Mouse (Mus musculus) megakaryocyte, embryonic 14.5 days (primary cell): ENCODE data around the gene Tstd1. TPM values are rescaled to one million over a fixed set of nuclear protein-coding genes. Genes with fewer than 3 reads are reported as not detected.

ENCODE experiments used
- H3K27me3 ChIP-seq: replicated peaks from 2 replicates; pipeline ENCODE3; 2012; ENCODE audit warnings: inconsistent platforms
- H3K36me3 ChIP-seq: replicated peaks from 2 replicates; pipeline ENCODE3; 2012; ENCODE audit warnings: low read length, inconsistent platforms, mixed read lengths
- H3K4me1 ChIP-seq: 2 replicates; pipeline ENCODE4 v1.6.1; 2012; ENCODE audit warnings: inconsistent platforms
- H3K4me3 ChIP-seq: replicated peaks from 2 replicates; pipeline ENCODE3; 2012; ENCODE audit warnings: moderate library complexity, mild to moderate bottlenecking, inconsistent platforms
- H3K9me3 ChIP-seq: 2 replicates; pipeline ENCODE4 v1.6.1; 2012; ENCODE audit warnings: inconsistent platforms
- FLI1 ChIP-seq: IDR thresholded peaks from 2 replicates; pipeline ENCODE4 v1.6.1; 2012; ENCODE audit warnings: low read length, inconsistent platforms, mixed read lengths
- GATA1 ChIP-seq: IDR thresholded peaks from 3 replicates; pipeline ENCODE4 v1.6.1; 2012; ENCODE audit warnings: mixed read lengths, low read length, inconsistent platforms, borderline replicate concordance
- polyA plus RNA-seq: library from polyadenylated mRNA; stranded (reverse); fragments of >175 nt; gene quantifications from 2 replicates; pipeline ENCODE4 v1.2.3, GENCODE M21; 2012; ENCODE audit warnings: low replicate concordance; ENCODE audit not compliant: insufficient read depth

Tstd1 gene
- polyA plus RNA-seq, 1 experiment, result not detected

- Histone ChIP-seq H3K27me3 (peaks cover 28% of the 10 kb centered on the region), H3K4me3 (no peak overlapping the region), H3K9me3 (no peaks in the 10 kb centered on the region), H3K4me1 (peaks cover 77% of the 10 kb centered on the region), H3K36me3 (no peaks in the 10 kb centered on the region)
- no peak for TF ChIP-seq GATA1
- TF ChIP-seq FLI1, result no peak
These were observed 31.6 kb upstream of the Tstd1 start for GRCm38 (mm10) chr1:171387099-171387498.

- H3K4me3 ChIP-seq, result peak within 1 kb of the TSS; percentile 92
- H3K36me3 ChIP-seq, result peaks cover 11% of the 10 kb centered on the region
- TF ChIP-seq FLI1 (0 out of 2 replicates have a peak, but pooled peaks have one; percentile 26), GATA1 (no peak)
- peaks cover 75% of the 10 kb centered on the region for H3K4me1 ChIP-seq
- peaks cover 19% of the 10 kb centered on the region for H3K27me3 ChIP-seq
- H3K9me3 ChIP-seq, result no peaks in the 10 kb centered on the region
These were observed 30.1 kb upstream of the Tstd1 start, which contains the start of gene Arhgap30 for GRCm38 (mm10) chr1:171388376-171389102. Gene Arhgap30, plus strand, starts transcription at chr1:171388954.

- H3K9me3 ChIP-seq, result no peaks in the 10 kb centered on the region
- peak overlapping the region; percentile 92 for H3K4me3 ChIP-seq
- TF ChIP-seq GATA1 (no peak), FLI1 (no peak)
- H3K4me1 ChIP-seq, result peaks cover 60% of the 10 kb centered on the region
- H3K36me3 ChIP-seq, result peaks cover 24% of the 10 kb centered on the region
- peaks cover 8% of the 10 kb centered on the region for H3K27me3 ChIP-seq
These were observed 28.6 kb upstream of the Tstd1 start for GRCm38 (mm10) chr1:171390101-171390500.

GRCm38 (mm10) chr1:171401821-171402220 is 16.9 kb upstream of the Tstd1 start:
- peaks cover 77% of the 10 kb centered on the region for H3K36me3 ChIP-seq

GRCm38 (mm10) chr1:171402991-171403390 is 15.7 kb upstream of the Tstd1 start:
- H3K36me3 ChIP-seq, result peaks cover 82% of the 10 kb centered on the region

More at GRCm38 (mm10) chr1:171401821-171402220, 16.9 kb upstream of the Tstd1 start:
- Histone ChIP-seq H3K4me1 (peaks cover 11% of the 10 kb centered on the region), H3K9me3 (no peaks in the 10 kb centered on the region), H3K4me3 (no peak overlapping the region), H3K27me3 (no peaks in the 10 kb centered on the region)
- TF ChIP-seq GATA1, result no peak
- TF ChIP-seq FLI1, result no peak

GRCm38 (mm10) chr1:171407263-171407662 is 11.4 kb upstream of the Tstd1 start:
- Histone ChIP-seq H3K4me1 (peaks cover 7% of the 10 kb centered on the region), H3K27me3 (peaks cover 2% of the 10 kb centered on the region), H3K4me3 (no peak overlapping the region), H3K36me3 (peaks cover 58% of the 10 kb centered on the region), H3K9me3 (no peaks in the 10 kb centered on the region)
- TF ChIP-seq GATA1 (no peak), FLI1 (no peak)

More at GRCm38 (mm10) chr1:171402991-171403390, 15.7 kb upstream of the Tstd1 start:
- H3K4me1 ChIP-seq, result peaks cover 10% of the 10 kb centered on the region
- H3K27me3 ChIP-seq, result no peaks in the 10 kb centered on the region
- H3K4me3 ChIP-seq, result no peak overlapping the region
- H3K9me3 ChIP-seq, result no peaks in the 10 kb centered on the region
- TF ChIP-seq FLI1 (no peak), GATA1 (no peak)

- Histone ChIP-seq H3K36me3 (peaks cover 46% of the 10 kb centered on the region), H3K9me3 (no peaks in the 10 kb centered on the region)
- TF ChIP-seq GATA1, result no peak
- no peak for TF ChIP-seq FLI1
These were observed 8.4 kb upstream of the Tstd1 start for GRCm38 (mm10) chr1:171410231-171410630.

GRCm38 (mm10) chr1:171410947-171411484 is 7.7 kb upstream of the Tstd1 start, which contains the start of gene Usf1:
Gene Usf1, plus strand, starts transcription at chr1:171411313.
- Histone ChIP-seq H3K9me3 (no peaks in the 10 kb centered on the region), H3K36me3 (peaks cover 49% of the 10 kb centered on the region), H3K4me3 (peak within 1 kb of the TSS; percentile 96), H3K27me3 (peaks cover 2% of the 10 kb centered on the region), H3K4me1 (peaks cover 29% of the 10 kb centered on the region)
- TF ChIP-seq GATA1, result peak; percentile 64; the same call in 1 of the 3 replicates
- TF ChIP-seq FLI1, result peak; percentile 72

More at GRCm38 (mm10) chr1:171410231-171410630, 8.4 kb upstream of the Tstd1 start:
- Histone ChIP-seq H3K4me3 (no peak overlapping the region), H3K4me1 (peaks cover 29% of the 10 kb centered on the region), H3K27me3 (peaks cover 2% of the 10 kb centered on the region)

- H3K27me3 ChIP-seq, result peaks cover 2% of the 10 kb centered on the region
- TF ChIP-seq FLI1, result no peak
- no peaks in the 10 kb centered on the region for H3K9me3 ChIP-seq
- peak overlapping the region; percentile 96 for H3K4me3 ChIP-seq
- H3K36me3 ChIP-seq, result peaks cover 49% of the 10 kb centered on the region
- H3K4me1 ChIP-seq, result peaks cover 29% of the 10 kb centered on the region
These were observed 7.2 kb upstream of the Tstd1 start for GRCm38 (mm10) chr1:171411492-171411941.

- Histone ChIP-seq H3K9me3 (no peaks in the 10 kb centered on the region), H3K4me3 (peak overlapping the region; percentile 96), H3K36me3 (peaks cover 50% of the 10 kb centered on the region), H3K4me1 (peaks cover 29% of the 10 kb centered on the region), H3K27me3 (peaks cover 2% of the 10 kb centered on the region)
- TF ChIP-seq GATA1 (no peak), FLI1 (no peak)
These were observed 6.7 kb upstream of the Tstd1 start for GRCm38 (mm10) chr1:171412001-171412441.
